Mouse (Mus musculus): ENCODE data around the gene Gm13539.

GRCm38 (mm10) chr2:25754201-25754600, 27.9 kb upstream of the Gm13539 start:
- TF ChIP-seq CTCF (IDR thresholded peaks at IDR 0.05; ENCODE audit: borderline replicate concordance, insufficient read depth, low read depth, low read length) (no peak), POLR2A (IDR thresholded peaks at IDR 0.05; ENCODE audit: borderline replicate concordance, insufficient read depth, low read length) (no peak)
